8 mouse cellular contexts compared by ENCODE assay signal in the genomic region with DNA sequence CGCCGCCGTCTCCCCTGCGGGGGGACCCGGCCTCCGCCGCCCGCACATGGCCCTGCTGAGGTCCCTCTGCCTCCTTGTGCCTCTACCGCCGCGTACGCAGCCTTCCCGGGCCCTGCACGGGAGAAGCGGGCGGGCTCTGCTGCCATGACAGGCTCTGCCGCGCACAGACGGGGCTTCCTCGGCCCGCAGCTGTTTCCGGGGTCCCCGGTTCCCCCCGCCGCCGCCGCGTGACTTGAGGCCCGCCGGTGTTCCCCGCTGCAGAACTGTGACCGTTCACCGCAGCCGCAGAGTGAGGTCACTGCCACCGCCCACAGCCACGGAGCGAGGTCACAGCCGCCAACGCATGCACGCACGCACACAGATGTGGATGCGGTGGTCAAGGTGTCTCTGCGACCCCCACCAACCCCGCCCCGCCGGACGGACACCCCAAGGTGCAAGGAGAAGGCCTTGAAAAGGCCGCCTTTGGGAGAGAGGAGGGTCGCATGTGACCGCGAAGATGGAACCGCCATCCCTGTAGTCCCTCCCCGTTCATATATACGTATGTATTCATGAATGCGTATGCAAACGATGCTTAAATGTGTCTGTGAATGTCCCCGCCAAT.
DNase-seq lines count a peak whose midpoint lies in the region; ATAC-seq and TF ChIP-seq lines count a peak whose summit lies in the region.

No protein-coding gene starts in this region.

- H3K4me3 ChIP-seq in forebrain, embryonic 11.5 days (ENCODE audit: low read depth, low read length), result peak overlapping the region; percentile 57
- H3K4me3 ChIP-seq in heart, embryonic 14.5 days (ENCODE audit: control insufficient read depth in 1 of 2, insufficient read depth in 1 of 2, low read depth in 1 of 2, low read length in 2 of 2), result peak overlapping the region; percentile 63
- H3K4me3 ChIP-seq in kidney, postnatal 0 days (replicated peaks; ENCODE audit: low read depth, low read length), result peak overlapping the region; percentile 57
- peak overlapping the region; percentile 59 for H3K4me3 ChIP-seq in limb, embryonic 15.5 days
- H3K4me3 ChIP-seq in midbrain, embryonic 15.5 days, result peak overlapping the region; percentile 71

- ATAC-seq in forebrain, embryonic 11.5 days (replicated peaks; ENCODE audit: low FRiP score), result peak; percentile 94
- ATAC-seq in heart, embryonic 14.5 days (ENCODE audit: insufficient number of reproducible peaks, insufficient read depth, low FRiP score, low read depth), result peak; percentile 61
- ATAC-seq in kidney, postnatal 0 days (replicated peaks; ENCODE audit: low FRiP score, low read depth), result peak; percentile 84
- ATAC-seq in limb, embryonic 15.5 days (ENCODE audit: insufficient number of reproducible peaks, low FRiP score, low TSS enrichment, low read depth), result no peak
- ATAC-seq in midbrain, embryonic 15.5 days (replicated peaks), result peak; percentile 96

- no peaks in the 10 kb centered on the region for H3K36me3 ChIP-seq in forebrain, embryonic 11.5 days (ENCODE audit: control insufficient read depth, insufficient read depth, low read length)
- H3K36me3 ChIP-seq in heart, embryonic 14.5 days (ENCODE audit: control insufficient read depth, insufficient read depth, low read length), result no peaks in the 10 kb centered on the region
- no peaks in the 10 kb centered on the region for H3K36me3 ChIP-seq in kidney, postnatal 0 days (ENCODE audit: insufficient read depth, low read length)
- H3K36me3 ChIP-seq in limb, embryonic 15.5 days, result no peaks in the 10 kb centered on the region
- H3K36me3 ChIP-seq in midbrain, embryonic 15.5 days (replicated peaks), result no peaks in the 10 kb centered on the region

- H3K9ac ChIP-seq in forebrain, embryonic 11.5 days (ENCODE audit: low read length), result peak overlapping the region; percentile 86
- peak overlapping the region; percentile 75 for H3K9ac ChIP-seq in heart, embryonic 14.5 days (ENCODE audit: low read length)
- peak overlapping the region; percentile 55 for H3K9ac ChIP-seq in kidney, postnatal 0 days (ENCODE audit: low read depth, low read length)
- H3K9ac ChIP-seq in limb, embryonic 15.5 days, result peak overlapping the region; percentile 54
- H3K9ac ChIP-seq in midbrain, embryonic 15.5 days, result peak overlapping the region; percentile 87

- TF ChIP-seq CTCF in kidney, postnatal 0 days (IDR thresholded peaks at IDR 0.05; ENCODE audit: low read depth), result no peak

- H3K9me3 ChIP-seq in forebrain, embryonic 11.5 days (ENCODE audit: control insufficient read depth, low read length), result no peaks in the 10 kb centered on the region
- H3K9me3 ChIP-seq in heart, embryonic 14.5 days (ENCODE audit: control insufficient read depth, low read length), result no peaks in the 10 kb centered on the region
- no peaks in the 10 kb centered on the region for H3K9me3 ChIP-seq in kidney, postnatal 0 days (replicated peaks; ENCODE audit: low read length)
- H3K9me3 ChIP-seq in limb, embryonic 15.5 days, result no peaks in the 10 kb centered on the region
- H3K9me3 ChIP-seq in midbrain, embryonic 15.5 days, result no peaks in the 10 kb centered on the region

- H3K4me1 ChIP-seq in forebrain, embryonic 11.5 days (replicated peaks; ENCODE audit: control insufficient read depth, insufficient read depth, low read length), result no peaks in the 10 kb centered on the region
- no peaks in the 10 kb centered on the region; a peak in 1 of 4 replicates for H3K4me1 ChIP-seq in heart, embryonic 14.5 days (ENCODE audit: control insufficient read depth in 2 of 2, insufficient read depth in 2 of 2, low read length in 2 of 2)
- no peaks in the 10 kb centered on the region for H3K4me1 ChIP-seq in kidney, postnatal 0 days (replicated peaks; ENCODE audit: insufficient read depth, low read length)
- no peaks in the 10 kb centered on the region for H3K4me1 ChIP-seq in limb, embryonic 15.5 days
- H3K4me1 ChIP-seq in midbrain, embryonic 15.5 days, result peaks cover 3% of the 10 kb centered on the region; the same call in 1 of the 2 replicates

- DNase-seq in c-Kit-positive CD71-negative TER-119-negative erythroid progenitor cells, embryonic 14.5 days (ENCODE audit: low read depth), result peak; percentile 17
- peak; percentile 73 for DNase-seq in forebrain, embryonic 11.5 days (ENCODE audit: low spot score)
- peak; percentile 50 for DNase-seq in kidney, postnatal 0 days (ENCODE audit: low spot score)
- peak; percentile 1 to 17 for DNase-seq in spleen, postnatal 36 days (ENCODE audit: low spot score in 2 of 2)
- DNase-seq in c-Kit-positive CD71-positive TER-119-positive erythroid progenitor cells, embryonic 14.5 days (ENCODE audit: low spot score), result no peak

- WGBS in forebrain, embryonic 11.5 days, result 6% methylated on average over 57 of the region's 57 CpGs
- whole genome bisulfite sequencing in heart, embryonic 14.5 days, result 5% methylated on average over 57 of the region's 57 CpGs
- 5% methylated on average over 57 of the region's 57 CpGs for WGBS in kidney, postnatal 0 days
- 3% methylated on average over 57 of the region's 57 CpGs for WGBS in limb, embryonic 15.5 days
- 4% methylated on average over 57 of the region's 57 CpGs for WGBS in midbrain, embryonic 15.5 days

- H3K27ac ChIP-seq in forebrain, embryonic 11.5 days (ENCODE audit: low read depth, low read length), result no peak overlapping the region
- no peak overlapping the region for H3K27ac ChIP-seq in heart, embryonic 14.5 days (replicated peaks in 1 of 2; ENCODE audit: control insufficient read depth in 1 of 2, insufficient read depth in 1 of 2, low read depth in 2 of 2, low read length in 2 of 2)
- H3K27ac ChIP-seq in kidney, postnatal 0 days, result no peak overlapping the region
- H3K27ac ChIP-seq in limb, embryonic 15.5 days, result no peak overlapping the region
- peak overlapping the region; percentile 88 for H3K27ac ChIP-seq in midbrain, embryonic 15.5 days

- H3K4me2 ChIP-seq in forebrain, embryonic 11.5 days (ENCODE audit: low read depth, low read length, severe bottlenecking), result peak overlapping the region; percentile 75
- peak overlapping the region; percentile 94 for H3K4me2 ChIP-seq in heart, embryonic 14.5 days (ENCODE audit: low read length)
- H3K4me2 ChIP-seq in kidney, postnatal 0 days (ENCODE audit: low read length), result peak overlapping the region; percentile 96
- peak overlapping the region; percentile 90 for H3K4me2 ChIP-seq in limb, embryonic 15.5 days
- H3K4me2 ChIP-seq in midbrain, embryonic 15.5 days, result peak overlapping the region; percentile 68

- no peaks in the 10 kb centered on the region for H3K27me3 ChIP-seq in forebrain, embryonic 11.5 days (ENCODE audit: control insufficient read depth, insufficient read depth, low read length)
- no peaks in the 10 kb centered on the region for H3K27me3 ChIP-seq in heart, embryonic 14.5 days (ENCODE audit: control insufficient read depth, insufficient read depth, low read length)
- no peaks in the 10 kb centered on the region for H3K27me3 ChIP-seq in kidney, postnatal 0 days (ENCODE audit: insufficient read depth, low read length)
- H3K27me3 ChIP-seq in limb, embryonic 15.5 days, result no peaks in the 10 kb centered on the region
- H3K27me3 ChIP-seq in midbrain, embryonic 15.5 days (replicated peaks), result no peaks in the 10 kb centered on the region
